Mouse (Mus musculus): ENCODE results near the gene Slamf9. TPM values are rescaled to one million over a fixed set of nuclear protein-coding genes. Genes with fewer than 3 reads are reported as not detected.

The Slamf9 gene
- total and polyA plus RNA-seq, 2 experiments from 2014 or later, result 0.20 to 0.38 TPM

DNA sequence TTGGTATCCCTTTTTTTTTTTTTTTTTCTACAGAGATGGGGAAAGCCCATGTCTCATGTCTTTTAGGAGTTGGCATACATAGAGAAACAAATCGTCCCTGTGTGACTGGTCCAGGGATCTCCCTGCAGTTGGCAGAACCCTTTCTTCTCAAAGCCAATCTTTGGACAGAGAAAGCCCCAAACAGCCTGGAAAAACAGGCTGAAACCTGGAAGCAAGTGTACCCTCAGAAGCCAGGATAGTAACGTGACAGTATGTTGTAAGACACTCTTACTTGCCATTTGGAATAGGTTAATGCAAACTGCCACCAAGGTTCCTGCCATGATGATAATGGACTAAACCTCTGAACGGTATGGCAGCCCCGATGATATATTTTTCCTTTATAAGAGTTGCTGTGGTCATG, 5.2 kb downstream of the Slamf9 start:
- Histone ChIP-seq H3K9ac (replicated peaks; ENCODE audit: low read length, poor library complexity, severe bottlenecking) (no peak overlapping the region), H3K27me3 (ENCODE audit: insufficient read depth, low read length) (no peaks in the 10 kb centered on the region), H3K27ac (ENCODE audit: low read depth, low read length) (no peak overlapping the region), H3K9me3 (ENCODE audit: low read length) (no peaks in the 10 kb centered on the region), H3K36me3 (ENCODE audit: insufficient read depth, low read length) (no peaks in the 10 kb centered on the region), H3K4me1 (ENCODE audit: insufficient read depth, low read length) (peaks cover 18% of the 10 kb centered on the region), H3K4me3 (ENCODE audit: low read depth, low read length) (no peak overlapping the region), H3K4me2 (ENCODE audit: low read depth, low read length, poor library complexity, severe bottlenecking) (no peak overlapping the region)
- ATAC-seq (ENCODE audit: low FRiP score), result no peak
- TF ChIP-seq CTCF (IDR thresholded peaks at IDR 0.05), result no peak
- no peak for DNase-seq (ENCODE audit: low spot score)
- 93% methylated on average over 4 of the region's 4 CpGs for WGBS

DNA sequence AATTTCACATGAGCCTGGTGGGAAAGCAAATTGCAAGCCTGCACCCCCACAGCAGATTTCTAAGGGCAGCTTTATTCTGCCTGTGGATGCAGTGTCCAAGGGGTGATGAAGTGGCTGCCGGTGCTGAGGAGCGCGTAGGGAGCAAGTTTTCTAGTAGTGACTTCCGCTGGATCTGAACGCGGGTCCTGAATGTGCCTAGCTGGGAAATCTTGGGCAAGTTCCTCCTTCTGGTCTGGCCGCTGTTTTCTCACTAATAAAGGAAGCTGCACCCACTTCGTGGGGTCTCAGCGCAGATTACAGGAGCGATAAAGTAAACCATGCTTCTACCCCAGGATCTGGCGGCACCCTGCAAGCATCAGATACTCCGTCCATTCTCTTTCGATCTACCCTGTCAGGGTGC, 6.0 kb downstream of the Slamf9 start:
- TF ChIP-seq CTCF (IDR thresholded peaks at IDR 0.05), result no peak
- Histone ChIP-seq H3K4me3 (ENCODE audit: low read depth, low read length) (peak overlapping the region; percentile 61), H3K9me3 (ENCODE audit: low read length) (no peaks in the 10 kb centered on the region), H3K27ac (ENCODE audit: low read depth, low read length) (0 out of 2 replicates have a peak overlapping the region, but pooled peaks have one; percentile 4), H3K4me1 (ENCODE audit: insufficient read depth, low read length) (peaks cover 25% of the 10 kb centered on the region), H3K4me2 (ENCODE audit: low read depth, low read length, poor library complexity, severe bottlenecking) (peak overlapping the region; percentile 78), H3K27me3 (ENCODE audit: insufficient read depth, low read length) (no peaks in the 10 kb centered on the region), H3K36me3 (ENCODE audit: insufficient read depth, low read length) (no peaks in the 10 kb centered on the region), H3K9ac (replicated peaks; ENCODE audit: low read length, poor library complexity, severe bottlenecking) (peak overlapping the region; percentile 64)
- 22% methylated on average over 13 of the region's 13 CpGs for WGBS
- ATAC-seq (ENCODE audit: low FRiP score), result no peak
- no peak for DNase-seq (ENCODE audit: low spot score)

DNA sequence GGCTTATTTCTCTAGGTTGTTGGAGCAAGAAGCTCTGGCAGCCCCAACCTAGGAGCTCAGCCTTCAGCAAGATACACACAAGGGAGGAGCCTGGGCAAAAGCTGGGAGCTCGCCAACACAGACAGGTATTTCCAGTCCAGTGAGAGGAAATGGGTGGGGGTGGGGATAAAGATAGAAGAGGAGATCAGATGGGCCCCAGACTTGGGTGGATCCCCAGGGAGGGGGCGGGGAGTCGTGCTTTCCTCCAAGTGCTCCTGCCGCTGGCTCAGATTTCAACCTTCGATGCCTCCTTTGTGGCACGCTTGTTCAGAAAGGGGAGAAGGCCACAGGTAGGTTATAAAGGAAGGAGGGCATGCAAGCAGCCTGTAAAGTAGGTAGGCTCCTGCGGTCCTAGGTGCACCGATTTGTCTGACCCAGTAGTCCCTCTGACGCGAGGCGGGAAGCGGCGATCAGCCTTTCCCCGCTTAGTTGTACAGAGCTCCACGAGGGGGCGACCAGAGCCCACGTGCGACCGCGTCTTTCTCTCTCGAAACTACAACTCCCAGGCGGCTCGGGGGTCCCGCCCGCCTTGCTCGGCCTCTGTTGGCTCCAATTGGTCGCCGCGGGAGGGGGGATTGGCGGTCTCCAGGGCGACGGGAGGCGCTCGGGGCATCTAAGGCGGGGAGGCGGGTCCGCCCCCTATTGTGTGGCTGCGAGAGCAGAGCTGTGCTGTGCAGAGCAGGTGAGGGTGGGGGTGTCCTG, 6.6 kb downstream of the Slamf9 start, which contains the start of gene Igsf9:
Igsf9 (plus strand) TSS at position 249 of the 741 bp plus-strand sequence.
- peak; percentile 80 for TF ChIP-seq CTCF (IDR thresholded peaks at IDR 0.05)
- no peaks in the 10 kb centered on the region for H3K36me3 ChIP-seq (ENCODE audit: insufficient read depth, low read length)
- H3K4me2 ChIP-seq (ENCODE audit: low read depth, low read length, poor library complexity, severe bottlenecking), result peak within 1 kb of the TSS; percentile 78
- DNase-seq (ENCODE audit: low spot score), result peak; percentile 96
- H3K9me3 ChIP-seq (ENCODE audit: low read length), result no peaks in the 10 kb centered on the region
- H3K9ac ChIP-seq (replicated peaks; ENCODE audit: low read length, poor library complexity, severe bottlenecking), result peak within 1 kb of the TSS; percentile 64
- H3K4me3 ChIP-seq (ENCODE audit: low read depth, low read length), result peak within 1 kb of the TSS; percentile 61
- ATAC-seq (ENCODE audit: low FRiP score), result peak; percentile 92
- under 1% methylated on average over 34 of the region's 38 CpGs for WGBS
- H3K4me1 ChIP-seq (ENCODE audit: insufficient read depth, low read length), result peaks cover 31% of the 10 kb centered on the region
- no peaks in the 10 kb centered on the region for H3K27me3 ChIP-seq (ENCODE audit: insufficient read depth, low read length)
- peak within 1 kb of the TSS; percentile 4 for H3K27ac ChIP-seq (ENCODE audit: low read depth, low read length)

DNA sequence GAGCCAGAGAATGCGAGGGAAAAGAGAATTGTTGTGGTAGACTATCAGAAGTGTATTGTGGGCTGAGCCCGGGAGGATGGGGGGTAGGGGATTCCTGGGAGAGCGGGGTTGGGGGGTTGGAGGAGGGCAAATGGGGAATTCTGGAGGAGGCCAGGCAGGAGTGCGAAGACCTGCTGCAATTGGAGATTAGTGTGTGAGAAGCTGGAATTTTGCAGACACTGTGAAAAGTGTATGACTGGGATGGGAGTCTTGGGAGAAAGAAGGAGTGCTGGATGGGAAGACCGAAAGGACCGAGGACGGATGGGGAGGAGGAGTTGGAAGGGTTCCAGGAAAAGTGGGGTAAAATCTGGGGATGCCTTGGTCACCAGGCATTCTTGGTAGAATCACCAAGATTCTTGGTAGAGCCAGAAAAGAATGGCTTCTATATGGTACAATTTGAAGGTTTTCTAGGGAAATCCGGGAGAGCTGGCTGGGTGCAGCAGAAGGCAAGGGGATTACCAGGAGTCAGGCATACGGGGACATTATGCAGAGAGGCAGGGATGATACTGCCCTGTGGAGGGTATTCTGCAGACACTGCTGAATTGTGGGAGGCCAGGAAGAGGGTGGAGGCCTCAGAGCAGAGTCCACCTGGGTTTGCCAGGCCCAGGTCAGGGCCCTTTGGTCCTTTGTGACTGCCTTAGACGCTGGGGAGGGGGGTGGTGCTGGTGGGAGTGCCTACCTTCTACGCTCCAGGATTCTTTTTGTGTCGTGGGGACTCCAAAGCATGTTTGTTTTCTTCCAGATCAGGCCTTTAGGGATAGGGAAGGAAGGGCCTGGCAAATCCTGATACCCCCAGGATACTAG, 7.6 kb downstream of the Slamf9 start:
- ATAC-seq (ENCODE audit: low FRiP score), result no peak
- H3K27ac ChIP-seq (ENCODE audit: low read depth, low read length), result peak overlapping the region; percentile 4

DNA sequence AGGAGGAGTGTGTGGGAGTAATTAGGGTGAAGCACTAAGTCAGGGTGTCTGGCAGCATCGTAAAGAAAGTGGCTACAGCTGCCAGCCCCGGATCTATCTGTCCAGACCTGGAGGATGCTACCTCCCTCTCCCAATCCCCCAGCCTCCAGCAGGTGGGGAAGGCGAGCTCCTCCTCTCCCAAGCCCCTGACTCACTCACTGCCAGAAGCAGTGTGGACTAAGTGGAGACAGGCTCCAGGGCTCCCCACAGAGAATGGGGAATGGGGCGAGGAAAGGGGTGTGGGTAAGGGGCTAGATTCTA, 8.2 kb downstream of the Slamf9 start:
- H3K9ac ChIP-seq (replicated peaks; ENCODE audit: low read length, poor library complexity, severe bottlenecking), result peak overlapping the region; percentile 64
- whole genome bisulfite sequencing, result 6% methylated on average over 4 of the region's 4 CpGs
- H3K4me1 ChIP-seq (ENCODE audit: insufficient read depth, low read length), result peaks cover 39% of the 10 kb centered on the region
- no peak for DNase-seq (ENCODE audit: low spot score)
- H3K36me3 ChIP-seq (ENCODE audit: insufficient read depth, low read length), result no peaks in the 10 kb centered on the region
- no peak for ATAC-seq (ENCODE audit: low FRiP score)
- TF ChIP-seq CTCF (IDR thresholded peaks at IDR 0.05), result peak; percentile 57
- peak overlapping the region; percentile 78 for H3K4me2 ChIP-seq (ENCODE audit: low read depth, low read length, poor library complexity, severe bottlenecking)
- 0 out of 2 replicates have a peak overlapping the region, but pooled peaks have one; percentile 4 for H3K27ac ChIP-seq (ENCODE audit: low read depth, low read length)
- H3K4me3 ChIP-seq (ENCODE audit: low read depth, low read length), result peak overlapping the region; percentile 61
- H3K9me3 ChIP-seq (ENCODE audit: low read length), result no peaks in the 10 kb centered on the region
- no peaks in the 10 kb centered on the region for H3K27me3 ChIP-seq (ENCODE audit: insufficient read depth, low read length)

More for the DNA sequence above, 7.6 kb downstream of the Slamf9 start:
- H3K4me2 ChIP-seq (ENCODE audit: low read depth, low read length, poor library complexity, severe bottlenecking), result peak overlapping the region; percentile 78
- DNase-seq (ENCODE audit: low spot score), result no peak
- H3K4me1 ChIP-seq (ENCODE audit: insufficient read depth, low read length), result peaks cover 39% of the 10 kb centered on the region
- WGBS, result under 1% methylated on average over 12 of the region's 12 CpGs
- no peak for TF ChIP-seq CTCF (IDR thresholded peaks at IDR 0.05)
- peak overlapping the region; percentile 61 for H3K4me3 ChIP-seq (ENCODE audit: low read depth, low read length)
- no peaks in the 10 kb centered on the region for H3K36me3 ChIP-seq (ENCODE audit: insufficient read depth, low read length)
- H3K27me3 ChIP-seq (ENCODE audit: insufficient read depth, low read length), result no peaks in the 10 kb centered on the region
- H3K9ac ChIP-seq (replicated peaks; ENCODE audit: low read length, poor library complexity, severe bottlenecking), result peak overlapping the region; percentile 64
- H3K9me3 ChIP-seq (ENCODE audit: low read length), result no peaks in the 10 kb centered on the region

DNA sequence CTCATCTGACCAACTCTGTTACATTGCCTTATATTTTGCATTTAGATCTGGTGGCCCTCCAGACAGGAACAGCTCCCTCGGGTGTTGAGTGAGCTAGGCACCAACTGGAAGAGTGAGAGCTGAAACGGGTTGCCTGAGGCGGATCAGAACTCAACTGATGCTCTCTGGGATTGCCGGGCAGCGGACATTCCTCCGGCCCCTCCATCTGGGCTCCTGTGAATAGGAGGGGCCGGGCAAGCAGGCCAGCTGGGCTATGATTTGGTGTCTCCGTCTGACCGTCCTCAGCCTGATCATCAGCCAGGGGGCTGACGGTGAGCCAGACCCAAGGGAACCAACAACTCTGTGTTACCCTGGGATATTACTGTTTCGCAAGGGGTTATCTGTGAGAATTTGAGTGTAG, 9.1 kb downstream of the Slamf9 start:
- Histone ChIP-seq H3K36me3 (ENCODE audit: insufficient read depth, low read length) (no peaks in the 10 kb centered on the region), H3K9ac (replicated peaks; ENCODE audit: low read length, poor library complexity, severe bottlenecking) (peak overlapping the region; percentile 55; the same call in 1 of the 2 replicates), H3K27me3 (ENCODE audit: insufficient read depth, low read length) (no peaks in the 10 kb centered on the region), H3K4me3 (ENCODE audit: low read depth, low read length) (peak overlapping the region; percentile 61), H3K4me1 (ENCODE audit: insufficient read depth, low read length) (peaks cover 39% of the 10 kb centered on the region), H3K27ac (ENCODE audit: low read depth, low read length) (no peak overlapping the region), H3K4me2 (ENCODE audit: low read depth, low read length, poor library complexity, severe bottlenecking) (peak overlapping the region; percentile 78), H3K9me3 (ENCODE audit: low read length) (no peaks in the 10 kb centered on the region)
- DNase-seq (ENCODE audit: low spot score) (no peak), ATAC-seq (ENCODE audit: low FRiP score) (no peak)
- no peak for TF ChIP-seq CTCF (IDR thresholded peaks at IDR 0.05)
- WGBS, result 20% methylated on average over 11 of the region's 11 CpGs
